In the genomic region with DNA sequence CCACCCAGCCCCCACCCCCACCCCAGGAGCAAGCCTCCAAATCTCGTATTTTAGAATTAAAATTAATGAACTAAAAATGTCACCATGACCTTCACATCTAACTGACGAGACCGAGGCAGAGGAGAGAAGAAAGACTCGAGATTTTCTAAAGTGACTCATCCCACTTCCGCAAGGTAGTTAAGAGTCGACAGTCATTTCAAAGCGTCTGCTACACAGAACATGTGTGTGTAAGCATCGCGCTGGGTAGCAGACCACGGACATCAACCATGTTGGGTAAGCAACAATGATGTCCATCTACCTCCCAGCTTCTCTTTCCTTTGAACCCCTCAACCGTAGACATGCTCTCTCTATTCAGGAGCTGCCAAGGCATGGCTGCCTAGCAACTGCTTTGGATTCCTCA, we compare ENCODE assay signal across 18 mouse cellular contexts. TPM values are rescaled to one million over a fixed set of nuclear protein-coding genes. Genes with fewer than 3 reads are reported as not detected.
"Had no signal": no experiment of that assay in that cellular context is flagged by ENCODE, and none has a peak within 500 bp of the region (broad histone marks: within the 10 kb centered on the region; RNA-seq: fewer than 3 reads in every experiment).

No protein-coding gene starts in this region.

- ATAC-seq: lung, postnatal 0 days; midbrain, embryonic 13.5 days; midbrain, embryonic 15.5 days had no signal

- H3K36me3 ChIP-seq: lung, embryonic 15.5 days; midbrain, embryonic 13.5 days; midbrain, embryonic 15.5 days; neural tube, embryonic 12.5 days had no signal

- H3K4me2 ChIP-seq: lung, embryonic 15.5 days; midbrain, embryonic 11.5 days; midbrain, embryonic 13.5 days; midbrain, embryonic 15.5 days; neural tube, embryonic 12.5 days; stomach, embryonic 15.5 days had no signal

- H3K4me3 ChIP-seq: lung, embryonic 15.5 days; megakaryocyte, embryonic 14.5 days; midbrain, embryonic 13.5 days; midbrain, embryonic 15.5 days; neural tube, embryonic 12.5 days; stomach, embryonic 15.5 days had no signal

- H3K9me3 ChIP-seq: lung, embryonic 15.5 days; midbrain, embryonic 13.5 days; midbrain, embryonic 15.5 days; neural tube, embryonic 12.5 days; stomach, embryonic 15.5 days had no signal

- H3K4me1 ChIP-seq: midbrain, embryonic 13.5 days; midbrain, embryonic 15.5 days; neural tube, embryonic 12.5 days; stomach, embryonic 15.5 days had no signal

- H3K27ac ChIP-seq: lung, embryonic 15.5 days; macrophage; midbrain, embryonic 13.5 days; midbrain, embryonic 15.5 days; neural tube, embryonic 12.5 days; stomach, embryonic 15.5 days; stomach, postnatal 0 days had no signal

- H3K9ac ChIP-seq: lung, embryonic 15.5 days; midbrain, embryonic 13.5 days; midbrain, embryonic 15.5 days; neural tube, embryonic 12.5 days; stomach, embryonic 15.5 days had no signal

- H3K27me3 ChIP-seq: lung, embryonic 15.5 days; megakaryocyte, embryonic 14.5 days; midbrain, embryonic 13.5 days; midbrain, embryonic 15.5 days; neural tube, embryonic 12.5 days; stomach, embryonic 15.5 days had no signal

- DNase-seq: lung, adult 2 months; lung, postnatal 14 days; lung, postnatal 36 days; right cerebral cortex, postnatal 14 days; thymus, adult 2 months; thymus, postnatal 14 days; thymus, postnatal 36 days had no signal

RNA-seq across cellular contexts. Expression of a gene that starts 12.6 kb away (rescaled TPM):
- total RNA-seq: monocyte, adult 5-6 weeks had no signal
- polyA plus RNA-seq: macrophage had no signal
